ENCODE assay signal across 8 mouse cellular contexts in the genomic region with DNA sequence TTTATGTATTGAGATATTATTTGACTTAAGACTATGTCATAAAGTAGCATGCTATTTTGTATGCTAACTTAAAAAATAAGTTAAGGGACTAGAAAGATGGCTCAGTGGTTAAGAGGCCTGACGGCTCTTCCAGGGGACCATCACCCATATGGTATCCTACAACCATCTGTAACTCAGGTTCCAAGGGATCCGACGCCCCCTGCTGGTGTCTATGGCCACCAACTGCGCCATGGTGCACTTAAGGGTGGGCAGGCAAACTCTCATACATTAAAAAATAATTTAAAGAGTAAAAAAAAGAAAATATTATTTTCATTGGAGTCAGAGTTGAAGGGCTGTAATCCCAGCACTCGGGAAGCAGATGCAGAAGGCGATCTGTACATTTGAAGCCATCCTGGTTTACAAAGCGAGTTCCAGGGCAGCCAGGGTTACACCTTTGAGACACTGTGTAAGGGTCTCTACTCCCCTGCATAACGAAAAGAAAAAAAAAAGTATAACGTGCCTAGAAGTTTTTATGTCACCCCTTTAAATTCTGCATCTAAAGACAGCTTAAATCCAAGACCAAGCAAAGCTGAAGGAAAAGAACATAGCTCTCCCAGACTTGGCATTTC. TPM values are rescaled to one million over a fixed set of nuclear protein-coding genes. Genes with fewer than 3 reads are reported as not detected.
DNase-seq lines count a peak whose midpoint lies in the region; ATAC-seq and TF ChIP-seq lines count a peak whose summit lies in the region.

No protein-coding gene starts in this region.

- H3K9ac ChIP-seq in forebrain, embryonic 14.5 days (ENCODE audit: low read length), result no peak overlapping the region; the same call in 1 of the 2 replicates
- H3K9ac ChIP-seq in limb, embryonic 14.5 days (ENCODE audit: low read depth, low read length, severe bottlenecking), result no peak overlapping the region

- DNase-seq in layer of hippocampus, adult 2 months (ENCODE audit: low spot score in 2 of 2), result no peak
- no peak for DNase-seq in layer of hippocampus, postnatal 14 days (ENCODE audit: low spot score in 2 of 2)
- DNase-seq in MEL-GATA-1-ER (ENCODE audit: extremely low read depth, low read depth), result peak; percentile 34
- DNase-seq in forebrain, embryonic 14.5 days (ENCODE audit: low spot score), result peak; percentile 30
- DNase-seq in limb, embryonic 14.5 days (ENCODE audit: low spot score), result peak; percentile 36
- peak; percentile 37 for DNase-seq in retina, postnatal 1 day
- no peak for DNase-seq in left cerebral cortex, adult 8-10 months (ENCODE audit: low spot score in 2 of 2)

- TF ChIP-seq CTCF in layer of hippocampus, adult 2 months (conservative IDR thresholded peaks at IDR 0.05), result peak; percentile 59

- H3K27ac ChIP-seq in layer of hippocampus, adult 2 months, result peak overlapping the region; percentile 49; the same call in 1 of the 2 replicates
- no peak overlapping the region for H3K27ac ChIP-seq in forebrain, embryonic 14.5 days (ENCODE audit: low read depth, low read length)
- H3K27ac ChIP-seq in limb, embryonic 14.5 days (replicated peaks; ENCODE audit: low read depth, low read length), result peak overlapping the region; percentile 63; the same call in 1 of the 2 replicates

- peak overlapping the region; percentile 72 for H3K4me3 ChIP-seq in layer of hippocampus, adult 2 months
- peak overlapping the region; percentile 52 for H3K4me3 ChIP-seq in forebrain, embryonic 14.5 days (ENCODE audit: low read depth, low read length)
- peak overlapping the region; percentile 80; the same call in 1 of the 2 replicates for H3K4me3 ChIP-seq in limb, embryonic 14.5 days (replicated peaks; ENCODE audit: low read length)

- H3K4me1 ChIP-seq in forebrain, embryonic 14.5 days (ENCODE audit: control insufficient read depth, insufficient read depth, low read length), result no peaks in the 10 kb centered on the region
- peaks cover 18% of the 10 kb centered on the region for H3K4me1 ChIP-seq in limb, embryonic 14.5 days (ENCODE audit: control insufficient read depth, insufficient read depth, low read length)

- peak; percentile 30 for ATAC-seq in forebrain, embryonic 14.5 days
- no peak for ATAC-seq in limb, embryonic 14.5 days (ENCODE audit: low FRiP score, low read depth)
- no peak for ATAC-seq in inflammation-experienced regulatory T-cells, adult 6 months

- H3K4me2 ChIP-seq in forebrain, embryonic 14.5 days (ENCODE audit: low read length), result peak overlapping the region; percentile 83
- H3K4me2 ChIP-seq in limb, embryonic 14.5 days (replicated peaks; ENCODE audit: low read depth, low read length, severe bottlenecking), result peak overlapping the region; percentile 89

- TF ChIP-seq POLR2A in limb, embryonic 14.5 days (IDR thresholded peaks at IDR 0.05; ENCODE audit: borderline replicate concordance, extremely low read depth, insufficient read depth, insufficient read length), result no peak

- H3K9me3 ChIP-seq in forebrain, embryonic 14.5 days (replicated peaks; ENCODE audit: control insufficient read depth, low read length), result no peaks in the 10 kb centered on the region
- no peaks in the 10 kb centered on the region for H3K9me3 ChIP-seq in limb, embryonic 14.5 days (ENCODE audit: control insufficient read depth, low read length)

- H3K27me3 ChIP-seq in forebrain, embryonic 14.5 days (replicated peaks; ENCODE audit: control insufficient read depth, insufficient read depth, low read length), result no peaks in the 10 kb centered on the region
- H3K27me3 ChIP-seq in limb, embryonic 14.5 days (ENCODE audit: control insufficient read depth, insufficient read depth, low read length), result no peaks in the 10 kb centered on the region

- WGBS in forebrain, embryonic 14.5 days, result 13% methylated on average over 9 of the region's 9 CpGs
- 26% methylated on average over 9 of the region's 9 CpGs for WGBS in limb, embryonic 14.5 days

- no peaks in the 10 kb centered on the region for H3K36me3 ChIP-seq in forebrain, embryonic 14.5 days (ENCODE audit: control insufficient read depth, insufficient read depth, low read length)
- no peaks in the 10 kb centered on the region for H3K36me3 ChIP-seq in limb, embryonic 14.5 days (ENCODE audit: control insufficient read depth, insufficient read depth, low read length)

RNA-seq across cellular contexts. Expression of a gene that starts 0.4 kb away (rescaled TPM):
- total RNA-seq in layer of hippocampus, adult 2 months (2021), result 10 to 100 TPM; 15.0 to 19.9 TPM
- total RNA-seq in layer of hippocampus, postnatal 14 days (2021), result 10 to 100 TPM; 14.5 to 18.9 TPM
- 3.6 and 4.2 TPM in 2 replicates for polyA plus RNA-seq in forebrain, embryonic 14.5 days (2014; fragmentation: Nextera tagmentation; extraction: Ambion mirVana)
- polyA plus RNA-seq in limb, embryonic 14.5 days (2012; rRNA removed), result 18.3 and 21.5 TPM in 2 replicates
- 8.0 and 8.1 TPM in 2 replicates for polyA plus RNA-seq in limb, embryonic 14.5 days (2014; fragmentation: Nextera tagmentation; extraction: Ambion mirVana)
- 10 to 100 TPM; 11.7 to 20.4 (median 16.0) TPM for total RNA-seq in left cerebral cortex, adult 8-10 months (2022)
- polyA plus RNA-seq in inflammation-experienced regulatory T-cells, adult 6 months (2017; shearing (Covaris generic)), result 10 to 100 TPM in 1 of 3 experiments, 1 to 10 TPM in 2; 9.1 to 14.6 (median 9.5) TPM

Comparison
In these comparisons a context has a peak if more than half of its experiments do, and no peak if none do; other contexts are left out.
1. DNase-seq: peak in MEL-GATA-1-ER (single experiment), forebrain, embryonic 14.5 days (single experiment), limb, embryonic 14.5 days (single experiment) and retina, postnatal 1 day (single experiment); none in layer of hippocampus, adult 2 months (0 of 2), layer of hippocampus, postnatal 14 days (0 of 2) and left cerebral cortex, adult 8-10 months (0 of 2).
2. Peak in every context shown above with its lines, with median percentiles within 50 percentile points of each other: H3K4me3 ChIP-seq.